Mouse (Mus musculus) myocyte (in vitro differentiated cells): ENCODE measurements around the gene Rps6kc1.

Experiments
- MAX ChIP-seq: IDR thresholded peaks from one replicate; pipeline ENCODE4 v1.6.1; 2011; ENCODE audit warnings: low read depth, mild to moderate bottlenecking, control low read depth
- MYOG ChIP-seq, 3 experiments: IDR thresholded peaks; one replicate each; pipeline ENCODE4 v1.6.1; 2011; ENCODE audit warnings: control low read depth in 2 of 3, low read depth in 2 of 3, mild to moderate bottlenecking in 2 of 3; ENCODE audit not compliant: insufficient read length in 2 of 3, control insufficient read depth in 1 of 3, insufficient read depth in 1 of 3
- POLR2A ChIP-seq: IDR thresholded peaks from one replicate; pipeline ENCODE4 v1.6.1; 2011; ENCODE audit warnings: low read depth, mild to moderate bottlenecking, control low read depth, moderate library complexity; ENCODE audit not compliant: insufficient read length
- POLR2AphosphoS2 ChIP-seq: IDR thresholded peaks from one replicate; pipeline ENCODE4 v1.6.1; 2011; ENCODE audit warnings: low read depth, control low read depth; ENCODE audit not compliant: insufficient read length
- REST ChIP-seq: IDR thresholded peaks from one replicate; pipeline ENCODE4 v1.6.1; 2011; ENCODE audit warnings: mild to moderate bottlenecking, control low read depth, moderate library complexity; ENCODE audit not compliant: insufficient read depth, insufficient read length
- TCF12 ChIP-seq: IDR thresholded peaks from one replicate; pipeline ENCODE4 v1.6.1; 2011; ENCODE audit warnings: mild to moderate bottlenecking, control low read depth; ENCODE audit not compliant: poor library complexity, insufficient read depth, severe bottlenecking
- TCF3 ChIP-seq: IDR thresholded peaks from one replicate; pipeline ENCODE4 v1.6.1; 2011; ENCODE audit warnings: low read depth, control low read depth; ENCODE audit not compliant: insufficient read length

- TF ChIP-seq POLR2A (no peak), TCF12 (no peak), MAX (no peak), TCF3 (no peak), MYOG (IDR thresholded peaks at IDR 0.05; ENCODE audit: control insufficient read depth in 1 of 3, insufficient read depth in 1 of 3, insufficient read length in 2 of 3, low read depth in 2 of 3) (no peak), REST (no peak), POLR2AphosphoS2 (no peak)
Measured at GRCm38 (mm10) chr1:190910836-190911235, 734 bp downstream of the Rps6kc1 start.
